Mouse (Mus musculus): ENCODE results near the gene Nop2. TPM values are rescaled to one million over a fixed set of nuclear protein-coding genes. Genes with fewer than 3 reads are reported as not detected.

Nop2 gene
- polyA plus RNA-seq, 1 experiment from 2014 or later: 49.7 TPM

DNA sequence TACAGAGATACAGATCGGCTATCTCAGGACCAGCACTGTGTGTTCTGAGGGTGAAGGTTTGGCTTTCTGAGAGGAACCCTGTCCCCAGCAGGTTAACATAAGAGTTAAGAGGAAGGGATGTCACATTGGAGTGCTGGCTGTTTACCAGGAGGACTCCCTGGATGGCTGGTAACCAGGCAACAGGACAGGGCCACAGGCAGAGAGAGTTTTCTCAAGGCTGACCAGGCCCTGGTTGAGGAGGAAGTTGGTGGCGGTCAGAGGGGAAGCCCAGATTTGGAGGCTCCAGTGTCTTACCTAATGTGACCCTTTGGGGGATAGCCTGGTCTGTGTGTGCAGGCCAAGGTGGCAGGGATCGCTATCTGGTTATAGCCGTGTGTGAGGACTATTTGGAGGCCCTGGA lies 15.1 kb downstream of the Nop2 start:
- no peaks in the 10 kb centered on the region for H3K27me3 ChIP-seq
- peaks cover 21% of the 10 kb centered on the region for H3K36me3 ChIP-seq
- H3K4me2 ChIP-seq: peak overlapping the region; percentile 75
- no peak for ATAC-seq (ENCODE audit: low FRiP score, low read depth)
- H3K9ac ChIP-seq: peak overlapping the region; percentile 92
- peak overlapping the region; percentile 86 for H3K4me3 ChIP-seq
- H3K4me1 ChIP-seq (replicated peaks): peaks cover 52% of the 10 kb centered on the region
- WGBS: 76% methylated on average over 4 of the region's 4 CpGs
- no peaks in the 10 kb centered on the region for H3K9me3 ChIP-seq
- 0 out of 2 replicates have a peak overlapping the region, but pooled peaks have one; percentile 16 for H3K27ac ChIP-seq (replicated peaks)

DNA sequence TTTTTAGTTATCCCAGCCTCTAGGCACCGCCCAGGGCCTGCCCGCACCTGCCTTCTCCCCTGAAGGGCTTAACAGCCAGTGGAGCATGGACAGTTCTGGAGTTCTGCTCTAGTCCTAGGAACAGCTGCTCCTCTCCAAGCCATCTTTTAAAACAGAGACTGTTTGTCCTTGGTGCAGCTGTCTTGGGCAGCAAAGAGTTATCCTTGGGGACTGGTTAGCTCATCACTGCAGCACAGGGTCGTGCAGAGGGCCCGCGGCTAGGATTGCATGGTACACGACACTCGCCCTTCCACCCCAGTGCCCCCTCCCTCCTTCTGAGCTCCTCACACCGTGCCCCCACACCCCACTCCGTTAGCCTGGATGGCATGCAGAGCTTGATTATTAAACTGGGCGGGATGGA lies 15.6 kb downstream of the Nop2 start:
- Histone ChIP-seq H3K36me3 (peaks cover 21% of the 10 kb centered on the region), H3K27ac (replicated peaks) (0 out of 2 replicates have a peak overlapping the region, but pooled peaks have one; percentile 16), H3K9me3 (no peaks in the 10 kb centered on the region), H3K4me3 (peak overlapping the region; percentile 86), H3K9ac (peak overlapping the region; percentile 38), H3K4me1 (replicated peaks) (peaks cover 52% of the 10 kb centered on the region), H3K27me3 (no peaks in the 10 kb centered on the region), H3K4me2 (peak overlapping the region; percentile 75)
- no peak for ATAC-seq (ENCODE audit: low FRiP score, low read depth)
- WGBS: 43% methylated on average over 10 of the region's 10 CpGs

DNA sequence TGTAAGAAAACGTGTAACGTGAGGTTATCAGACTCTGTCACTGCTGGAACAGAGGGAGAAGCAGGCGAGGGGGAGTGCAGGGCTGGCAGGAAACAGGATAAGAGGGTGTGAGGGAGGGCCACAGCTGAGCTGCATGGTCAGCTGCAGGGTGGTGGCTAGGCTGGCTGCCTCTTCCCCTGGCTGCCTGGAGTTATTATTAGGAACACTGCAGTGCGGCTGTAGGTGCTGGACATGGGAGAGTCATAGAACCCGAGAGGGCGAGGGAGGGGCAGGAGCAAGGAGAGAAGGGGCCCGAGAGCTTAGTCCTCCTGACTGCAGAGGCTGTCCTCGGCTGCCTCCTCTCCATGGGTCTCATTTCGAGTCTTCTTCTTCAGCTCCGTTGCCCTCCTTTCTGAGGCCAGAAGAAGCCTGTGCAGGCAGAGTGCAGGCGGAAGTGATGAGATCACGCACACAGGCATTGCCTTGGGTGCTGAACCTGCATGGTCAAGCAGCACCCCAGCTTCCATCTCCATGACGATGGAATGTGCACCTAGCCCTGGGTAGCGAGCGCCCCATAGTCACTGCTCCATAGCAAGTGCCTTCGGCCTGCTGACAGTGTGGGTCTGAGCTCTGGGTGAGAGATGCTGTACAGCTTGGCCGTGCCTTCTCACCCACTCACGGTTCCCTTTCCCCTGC lies 16.7 kb downstream of the Nop2 start:
- Histone ChIP-seq H3K27me3 (no peaks in the 10 kb centered on the region), H3K36me3 (peaks cover 29% of the 10 kb centered on the region), H3K27ac (replicated peaks) (peak overlapping the region; percentile 20; the same call in 1 of the 2 replicates), H3K9ac (peak overlapping the region; percentile 32), H3K4me3 (no peak overlapping the region), H3K4me2 (peak overlapping the region; percentile 75), H3K9me3 (no peaks in the 10 kb centered on the region), H3K4me1 (replicated peaks) (peaks cover 52% of the 10 kb centered on the region)
- 67% methylated on average over 18 of the region's 18 CpGs for WGBS
- no peak for ATAC-seq (ENCODE audit: low FRiP score, low read depth)

DNA sequence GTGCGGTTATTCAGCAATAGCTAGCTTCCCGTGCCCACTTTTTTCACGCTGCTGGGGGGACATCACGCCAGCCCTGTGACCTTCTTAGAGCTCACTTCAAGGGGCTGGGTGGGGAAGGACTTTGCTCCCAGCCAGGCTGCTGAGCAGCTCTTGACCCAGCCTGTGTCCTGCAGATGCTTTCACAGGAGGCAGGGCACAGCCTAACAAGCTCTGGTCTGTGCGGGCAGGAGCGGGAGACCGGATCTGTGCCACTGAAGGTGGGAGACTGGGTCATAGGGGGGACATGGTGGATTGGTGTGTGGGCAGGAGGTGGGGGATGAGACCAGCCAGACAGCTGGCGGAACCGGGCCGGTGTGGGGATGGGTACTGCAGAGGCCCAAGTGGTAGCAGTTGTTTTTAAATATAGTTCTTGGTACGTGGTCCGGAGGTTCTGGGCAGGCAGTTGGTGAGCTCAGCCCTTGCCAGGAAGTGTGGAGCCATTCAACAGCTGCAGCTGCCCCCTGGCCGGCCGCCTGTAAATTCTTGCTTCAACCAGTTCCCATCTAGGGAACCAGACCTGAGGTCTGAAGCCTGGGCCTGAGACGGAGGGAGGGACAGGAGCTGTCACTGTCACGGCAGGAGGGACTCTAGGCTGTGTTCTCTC lies 17.3 kb downstream of the Nop2 start:
- H3K9me3 ChIP-seq: no peaks in the 10 kb centered on the region
- 75% methylated on average over 16 of the region's 16 CpGs for whole genome bisulfite sequencing
- H3K27ac ChIP-seq (replicated peaks): peak overlapping the region; percentile 20; the same call in 1 of the 2 replicates
- no peak overlapping the region for H3K9ac ChIP-seq
- H3K4me2 ChIP-seq: peak overlapping the region; percentile 75; the same call in 1 of the 2 replicates
- H3K4me3 ChIP-seq: no peak overlapping the region
- ATAC-seq (ENCODE audit: low FRiP score, low read depth): no peak
- peaks cover 52% of the 10 kb centered on the region for H3K4me1 ChIP-seq (replicated peaks)
- no peaks in the 10 kb centered on the region for H3K27me3 ChIP-seq
- peaks cover 30% of the 10 kb centered on the region for H3K36me3 ChIP-seq

DNA sequence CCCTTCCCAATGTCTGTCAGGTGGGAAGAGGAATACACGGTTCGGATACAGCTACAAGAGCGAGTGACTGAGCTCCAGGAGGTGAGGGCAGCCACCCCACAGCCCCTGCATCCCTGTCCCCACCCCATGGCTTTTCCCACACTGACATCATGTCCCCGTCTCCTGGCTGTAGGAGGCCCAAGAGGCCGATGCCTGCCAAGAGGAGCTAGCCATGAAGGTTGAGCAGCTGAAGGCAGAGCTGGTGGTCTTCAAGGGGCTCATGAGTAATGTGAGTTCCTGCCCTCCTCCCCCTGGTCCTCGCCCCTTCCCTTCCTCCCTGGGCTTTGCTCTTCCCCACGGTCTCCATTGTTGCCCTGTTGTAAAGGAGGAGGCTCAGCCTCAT lies 17.9 kb downstream of the Nop2 start:
- Histone ChIP-seq H3K4me3 (no peak overlapping the region), H3K27me3 (no peaks in the 10 kb centered on the region), H3K4me2 (no peak overlapping the region), H3K9ac (no peak overlapping the region), H3K27ac (replicated peaks) (no peak overlapping the region), H3K9me3 (no peaks in the 10 kb centered on the region), H3K36me3 (peaks cover 28% of the 10 kb centered on the region), H3K4me1 (replicated peaks) (peaks cover 48% of the 10 kb centered on the region)
- no peak for ATAC-seq (ENCODE audit: low FRiP score, low read depth)
- WGBS: 60% methylated on average over 7 of the region's 7 CpGs

DNA sequence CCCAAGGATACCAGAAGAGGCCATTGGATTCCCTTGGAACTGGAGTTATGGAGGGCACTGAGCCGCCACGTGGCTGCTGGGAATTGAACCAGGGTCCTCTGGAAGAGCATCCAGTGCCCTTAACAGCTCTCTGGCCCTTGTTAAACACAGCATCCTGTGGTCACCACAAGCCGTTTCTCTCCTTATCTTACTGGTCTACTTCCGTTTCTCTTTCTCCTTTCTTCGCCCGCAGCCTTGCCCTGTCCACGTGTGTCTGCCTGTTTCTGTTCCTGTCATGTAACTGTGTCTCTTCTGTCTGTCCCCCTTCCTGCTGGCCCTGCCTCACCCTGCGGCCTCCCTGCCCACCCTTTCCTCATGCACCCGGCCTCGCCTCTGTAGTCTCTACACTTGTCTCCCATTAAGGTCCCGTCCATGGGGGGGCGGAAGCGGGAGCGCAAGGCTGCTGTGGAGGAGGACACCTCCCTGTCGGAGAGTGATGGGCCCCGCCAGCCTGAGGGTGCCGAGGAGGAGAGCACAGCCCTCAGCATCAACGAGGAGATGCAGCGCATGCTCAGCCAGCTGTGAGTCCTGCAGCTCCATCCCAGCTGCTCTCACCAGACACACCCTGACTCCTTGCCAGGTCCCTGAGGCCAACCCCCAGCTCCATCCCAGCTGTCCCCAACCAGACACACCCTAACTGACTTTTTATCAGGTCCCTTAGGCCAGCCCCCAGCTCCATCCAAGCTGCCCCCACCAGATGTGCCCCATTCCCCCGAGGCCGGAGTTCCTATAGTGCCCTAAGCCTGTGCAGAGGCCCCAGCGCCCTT lies 20.7 kb downstream of the Nop2 start:
- WGBS: 82% methylated on average over 22 of the region's 22 CpGs
- no peak for ATAC-seq (ENCODE audit: low FRiP score, low read depth)
- Histone ChIP-seq H3K9me3 (no peaks in the 10 kb centered on the region), H3K27me3 (no peaks in the 10 kb centered on the region), H3K4me1 (replicated peaks) (peaks cover 25% of the 10 kb centered on the region), H3K4me3 (no peak overlapping the region), H3K27ac (replicated peaks) (no peak overlapping the region), H3K36me3 (peaks cover 33% of the 10 kb centered on the region), H3K4me2 (no peak overlapping the region), H3K9ac (no peak overlapping the region)

DNA sequence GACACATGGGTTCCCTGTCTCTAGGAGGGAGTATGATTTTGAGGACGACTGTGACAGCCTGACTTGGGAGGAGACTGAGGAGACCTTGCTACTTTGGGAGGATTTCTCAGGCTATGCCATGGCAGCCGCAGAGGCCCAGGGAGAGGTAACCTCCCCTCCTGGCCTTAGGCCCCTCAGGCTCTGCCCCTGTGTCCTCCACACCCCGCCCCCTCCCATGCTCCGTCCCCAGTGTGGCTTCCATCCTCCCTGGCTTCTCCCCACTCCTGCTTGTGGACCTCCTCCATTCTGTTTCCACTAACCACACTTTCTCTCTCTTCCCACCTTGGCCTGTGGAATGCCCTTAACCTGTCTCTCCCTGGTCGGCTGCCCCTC lies 21.3 kb downstream of the Nop2 start:
- no peak for ATAC-seq (ENCODE audit: low FRiP score, low read depth)
- no peak overlapping the region for H3K4me3 ChIP-seq
- WGBS: 91% methylated on average over 5 of the region's 5 CpGs
- peaks cover 19% of the 10 kb centered on the region for H3K4me1 ChIP-seq (replicated peaks)
- no peak overlapping the region for H3K9ac ChIP-seq
- H3K27ac ChIP-seq (replicated peaks): no peak overlapping the region
- no peak overlapping the region for H3K4me2 ChIP-seq
- no peaks in the 10 kb centered on the region for H3K9me3 ChIP-seq
- peaks cover 37% of the 10 kb centered on the region for H3K36me3 ChIP-seq
- H3K27me3 ChIP-seq: no peaks in the 10 kb centered on the region

DNA sequence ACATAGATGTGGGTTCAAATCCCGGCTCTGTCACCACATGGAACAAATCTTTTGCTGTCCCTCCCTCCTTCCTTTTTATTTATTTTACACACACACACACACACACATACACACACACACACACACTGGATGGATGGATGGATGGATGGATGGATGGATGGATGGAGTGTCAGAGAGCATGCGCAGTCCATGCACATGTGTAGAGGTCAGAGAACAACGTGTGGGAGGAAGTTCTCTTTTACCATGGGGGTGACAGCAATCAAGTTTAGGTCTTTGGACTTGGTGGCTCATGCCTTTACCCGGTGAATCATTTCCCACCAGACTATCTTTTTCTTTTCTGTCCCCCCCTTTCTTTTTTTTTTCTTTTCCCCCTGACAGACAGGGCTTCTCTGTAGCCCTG lies 22.0 kb downstream of the Nop2 start:
- Histone ChIP-seq H3K27me3 (no peaks in the 10 kb centered on the region), H3K4me2 (no peak overlapping the region), H3K9ac (no peak overlapping the region), H3K27ac (replicated peaks) (no peak overlapping the region), H3K36me3 (peaks cover 40% of the 10 kb centered on the region), H3K4me1 (replicated peaks) (peaks cover 12% of the 10 kb centered on the region), H3K4me3 (no peak overlapping the region), H3K9me3 (no peaks in the 10 kb centered on the region)
- ATAC-seq (ENCODE audit: low FRiP score, low read depth): no peak
- 92% methylated on average over 4 of the region's 4 CpGs for WGBS

DNA sequence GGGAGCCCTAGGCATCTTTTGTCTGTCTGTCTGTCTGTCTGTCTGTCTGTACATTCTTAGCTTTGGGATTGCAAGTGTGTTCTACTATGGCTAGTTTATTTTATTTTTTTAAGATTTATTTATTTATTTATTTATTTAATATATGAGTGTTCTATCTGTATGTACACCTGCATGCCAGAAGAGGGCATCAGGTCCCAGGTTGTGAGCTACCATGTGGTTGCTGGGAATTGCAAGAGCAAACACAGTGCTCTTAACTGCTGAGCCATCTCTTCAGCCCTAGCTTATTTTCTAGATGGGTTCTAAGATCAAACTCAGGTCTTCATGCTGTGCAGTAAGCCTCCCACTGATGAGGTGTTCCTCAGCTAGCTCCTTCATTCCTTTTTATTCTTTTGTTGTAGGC lies 22.8 kb downstream of the Nop2 start:
- no peak overlapping the region for H3K4me2 ChIP-seq
- H3K27ac ChIP-seq (replicated peaks): no peak overlapping the region
- no peak overlapping the region for H3K4me3 ChIP-seq
- H3K4me1 ChIP-seq (replicated peaks): peaks cover 3% of the 10 kb centered on the region
- no peaks in the 10 kb centered on the region for H3K27me3 ChIP-seq
- H3K36me3 ChIP-seq: peaks cover 48% of the 10 kb centered on the region
- H3K9me3 ChIP-seq: no peaks in the 10 kb centered on the region
- ATAC-seq (ENCODE audit: low FRiP score, low read depth): no peak
- no peak overlapping the region for H3K9ac ChIP-seq

DNA sequence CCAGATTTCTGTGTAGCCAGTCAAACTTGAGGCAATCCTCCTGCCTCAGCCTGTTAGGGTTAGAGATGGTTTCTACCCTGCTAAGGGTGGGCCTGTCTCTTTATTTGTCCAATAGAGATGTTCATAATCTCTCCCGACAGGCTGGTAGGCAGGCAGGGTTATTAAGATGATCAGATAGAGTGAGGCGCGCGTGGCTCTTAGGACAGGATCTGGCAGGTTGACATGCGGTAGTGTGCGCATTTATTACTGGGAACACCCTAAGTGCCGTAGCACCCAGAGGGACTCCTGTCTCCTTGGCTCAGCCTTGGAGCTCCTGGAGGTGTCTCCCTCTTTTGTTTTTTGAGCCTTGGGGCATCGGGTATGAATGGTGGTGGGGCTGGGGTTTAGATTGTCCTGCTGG lies 23.6 kb downstream of the Nop2 start:
- no peaks in the 10 kb centered on the region for H3K9me3 ChIP-seq
- 82% methylated on average over 8 of the region's 8 CpGs for WGBS
- H3K9ac ChIP-seq: no peak overlapping the region
- no peak for ATAC-seq (ENCODE audit: low FRiP score, low read depth)
- no peaks in the 10 kb centered on the region for H3K27me3 ChIP-seq
- H3K36me3 ChIP-seq: peaks cover 55% of the 10 kb centered on the region
- H3K4me3 ChIP-seq: no peak overlapping the region
- H3K4me1 ChIP-seq (replicated peaks): no peaks in the 10 kb centered on the region
- no peak overlapping the region for H3K4me2 ChIP-seq
- H3K27ac ChIP-seq (replicated peaks): no peak overlapping the region

DNA sequence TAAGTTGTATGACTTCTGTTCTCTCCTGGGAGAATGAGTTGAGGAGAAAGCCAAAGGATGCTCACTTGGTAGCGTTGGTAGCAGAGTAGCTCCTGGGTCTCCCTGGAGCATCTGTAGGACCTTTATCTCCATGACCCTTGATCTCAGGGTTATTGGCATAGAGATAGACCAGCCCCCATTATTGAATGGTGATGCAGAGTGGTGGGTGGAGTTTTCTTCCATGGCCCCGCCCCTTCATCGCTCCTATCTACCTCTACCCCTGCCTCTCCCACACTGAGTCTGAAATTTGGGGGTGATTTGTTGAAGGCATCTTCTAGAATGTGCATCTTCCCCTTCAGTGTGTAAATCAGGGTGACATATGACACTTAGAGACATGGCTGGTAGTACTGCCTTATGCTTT lies 24.8 kb downstream of the Nop2 start:
- Histone ChIP-seq H3K4me2 (no peak overlapping the region), H3K9me3 (no peaks in the 10 kb centered on the region), H3K27ac (replicated peaks) (no peak overlapping the region), H3K36me3 (peaks cover 60% of the 10 kb centered on the region), H3K9ac (no peak overlapping the region), H3K27me3 (no peaks in the 10 kb centered on the region), H3K4me1 (replicated peaks) (peaks cover 2% of the 10 kb centered on the region), H3K4me3 (no peak overlapping the region)
- ATAC-seq (ENCODE audit: low FRiP score, low read depth): no peak
- WGBS: 92% methylated on average over 3 of the region's 3 CpGs

Measured in hindbrain, embryonic 15.5 days (tissue).